Mouse (Mus musculus) E14TG2a.4 (cell line): ENCODE measurements around the gene Abcb8.

ENCODE experiments used
- CTCF ChIP-seq: conservative IDR thresholded peaks from 2 replicates; pipeline ENCODE4 v1.5.1; 2014; ENCODE audit warnings: low read length
- NANOG ChIP-seq: IDR thresholded peaks from 2 replicates; pipeline ENCODE4 v1.6.1; 2014; ENCODE audit warnings: borderline replicate concordance, low read length, mixed read lengths

DNA sequence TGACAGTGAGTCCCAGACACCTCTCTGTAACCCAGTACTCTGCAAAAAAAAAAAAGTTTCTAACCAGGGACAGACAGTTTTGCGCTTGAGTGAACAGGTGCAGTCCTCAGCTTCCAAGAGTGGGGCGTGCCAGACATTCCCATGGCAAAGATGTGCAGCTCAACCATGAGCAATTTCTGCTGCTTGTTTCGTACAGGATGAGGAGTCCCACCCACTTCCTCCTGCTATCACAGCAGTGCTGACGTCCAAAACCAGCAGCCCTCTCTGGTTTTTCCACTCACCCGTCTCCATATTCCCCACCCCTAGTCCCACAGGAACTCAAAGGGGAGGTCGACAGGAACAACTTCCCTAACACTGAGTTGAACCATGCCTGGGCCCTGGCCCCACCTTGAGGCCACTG lies 9.1 kb upstream of the Abcb8 start:
- TF ChIP-seq CTCF (no peak), NANOG (no peak)
